Comparison of ENCODE assay signal across 12 mouse cellular contexts in the genomic region with DNA sequence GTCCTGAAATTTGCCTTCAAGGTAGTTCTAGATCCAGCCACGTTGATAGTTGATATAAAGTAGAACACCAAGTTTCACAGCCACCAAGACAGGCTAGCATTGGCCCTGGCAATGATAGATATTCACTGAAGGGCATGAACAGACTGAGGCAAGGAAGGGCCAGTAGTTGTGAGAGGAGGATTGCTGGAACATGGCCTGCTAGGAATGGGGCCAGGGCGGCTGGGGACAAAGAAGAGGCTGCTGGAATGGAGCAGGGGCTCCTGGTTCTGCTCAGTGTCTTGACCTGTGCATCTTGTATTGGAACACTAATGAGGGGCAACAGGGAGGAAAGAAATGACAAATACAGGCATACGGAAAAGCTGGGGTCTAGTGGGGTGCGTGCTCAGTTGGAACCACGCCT.
"Had no signal": no experiment of that assay in that cellular context is flagged by ENCODE, and none has a peak within 500 bp of the region (broad histone marks: within the 10 kb centered on the region; RNA-seq: fewer than 3 reads in every experiment).

No protein-coding gene starts in this region.

- DNase-seq: retina, postnatal 1 day; right cerebral cortex, adult 18-20 months; right cerebral cortex, postnatal 14 days; right cerebral cortex, postnatal 25 days; right cerebral cortex, postnatal 4 days; spleen, adult 18-20 months; thymus, adult 18-20 months; thymus, adult 2 months; thymus, postnatal 14 days; thymus, postnatal 25 days; thymus, postnatal 36 days; thymus, postnatal 4 days had no signal
